Mouse (Mus musculus): ENCODE measurements around the gene Dusp22. TPM values are rescaled to one million over a fixed set of nuclear protein-coding genes. Genes with fewer than 3 reads are reported as not detected.

Dusp22 gene
- 14.7 and 16.6 TPM in 2 replicates for polyA plus RNA-seq (2015; fragmentation: Nextera tagmentation; extraction: Ambion mirVana)

- WGBS, result under 1% methylated on average over 74 of the region's 74 CpGs
- H3K27me3 ChIP-seq, result no peaks in the 10 kb centered on the region
These were observed at the start of gene Dusp22 for GRCm38 (mm10) chr13:30659613-30660505. TSS of gene Dusp22 (plus strand) at chr13:30659999.

GRCm38 (mm10) chr13:30612079-30612794, 47.6 kb upstream of the Dusp22 start:
- WGBS, result 89% methylated on average over 6 of the region's 6 CpGs
- no peaks in the 10 kb centered on the region for H3K27me3 ChIP-seq
- H3K4me3 ChIP-seq, result no peak overlapping the region
- ATAC-seq (replicated peaks), result no peak
- H3K36me3 ChIP-seq, result no peaks in the 10 kb centered on the region
- no peak overlapping the region for H3K9ac ChIP-seq (replicated peaks)
- H3K4me1 ChIP-seq, result no peaks in the 10 kb centered on the region
- no peak overlapping the region for H3K27ac ChIP-seq (replicated peaks)
- H3K4me2 ChIP-seq (replicated peaks), result no peak overlapping the region
- H3K9me3 ChIP-seq, result no peaks in the 10 kb centered on the region

More at GRCm38 (mm10) chr13:30659613-30660505, at the start of gene Dusp22:
- peak; percentile 95 for ATAC-seq (replicated peaks)
- Histone ChIP-seq H3K4me2 (replicated peaks) (peak within 1 kb of the TSS; percentile 66), H3K9ac (replicated peaks) (peak within 1 kb of the TSS; percentile 85), H3K4me1 (peaks cover 6% of the 10 kb centered on the region), H3K4me3 (peak within 1 kb of the TSS; percentile 83), H3K27ac (replicated peaks) (peak within 1 kb of the TSS; percentile 78), H3K36me3 (no peaks in the 10 kb centered on the region), H3K9me3 (no peaks in the 10 kb centered on the region)

- Histone ChIP-seq H3K4me2 (replicated peaks) (no peak overlapping the region), H3K36me3 (no peaks in the 10 kb centered on the region), H3K27me3 (no peaks in the 10 kb centered on the region), H3K9ac (replicated peaks) (no peak overlapping the region), H3K9me3 (no peaks in the 10 kb centered on the region), H3K4me1 (no peaks in the 10 kb centered on the region), H3K4me3 (no peak overlapping the region), H3K27ac (replicated peaks) (no peak overlapping the region)
- WGBS, result 64% methylated on average over 3 of the region's 3 CpGs
- ATAC-seq (replicated peaks), result no peak
These were observed 40.1 kb upstream of the Dusp22 start for GRCm38 (mm10) chr13:30619684-30620083.

- no peak for ATAC-seq (replicated peaks)
- H3K4me2 ChIP-seq (replicated peaks), result no peak overlapping the region
These were observed 31.4 kb upstream of the Dusp22 start for GRCm38 (mm10) chr13:30628195-30629048.

GRCm38 (mm10) chr13:30629794-30630410, 29.9 kb upstream of the Dusp22 start:
- H3K27ac ChIP-seq (replicated peaks), result no peak overlapping the region
- H3K9ac ChIP-seq (replicated peaks), result no peak overlapping the region
- no peak overlapping the region for H3K4me3 ChIP-seq
- no peak overlapping the region for H3K4me2 ChIP-seq (replicated peaks)
- ATAC-seq (replicated peaks), result no peak
- H3K9me3 ChIP-seq, result no peaks in the 10 kb centered on the region
- WGBS, result 89% methylated on average over 10 of the region's 10 CpGs
- no peaks in the 10 kb centered on the region for H3K36me3 ChIP-seq
- H3K27me3 ChIP-seq, result no peaks in the 10 kb centered on the region
- H3K4me1 ChIP-seq, result no peaks in the 10 kb centered on the region

More at GRCm38 (mm10) chr13:30628195-30629048, 31.4 kb upstream of the Dusp22 start:
- no peak overlapping the region for H3K4me3 ChIP-seq
- no peak overlapping the region for H3K9ac ChIP-seq (replicated peaks)
- no peaks in the 10 kb centered on the region for H3K36me3 ChIP-seq
- H3K27ac ChIP-seq (replicated peaks), result no peak overlapping the region
- WGBS, result 43% methylated on average over 8 of the region's 8 CpGs
- no peaks in the 10 kb centered on the region for H3K4me1 ChIP-seq
- H3K27me3 ChIP-seq, result no peaks in the 10 kb centered on the region
- no peaks in the 10 kb centered on the region for H3K9me3 ChIP-seq

- Histone ChIP-seq H3K9ac (replicated peaks) (no peak overlapping the region), H3K27ac (replicated peaks) (no peak overlapping the region), H3K9me3 (no peaks in the 10 kb centered on the region), H3K27me3 (no peaks in the 10 kb centered on the region), H3K4me2 (replicated peaks) (no peak overlapping the region), H3K36me3 (no peaks in the 10 kb centered on the region), H3K4me1 (no peaks in the 10 kb centered on the region), H3K4me3 (no peak overlapping the region)
- WGBS, result 74% methylated on average over 6 of the region's 6 CpGs
- ATAC-seq (replicated peaks), result no peak
These were observed 26.8 kb upstream of the Dusp22 start for GRCm38 (mm10) chr13:30632998-30633397.

GRCm38 (mm10) chr13:30636453-30636852, 23.3 kb upstream of the Dusp22 start:
- H3K36me3 ChIP-seq, result no peaks in the 10 kb centered on the region
- H3K4me3 ChIP-seq, result no peak overlapping the region
- H3K27ac ChIP-seq (replicated peaks), result no peak overlapping the region
- H3K27me3 ChIP-seq, result no peaks in the 10 kb centered on the region
- H3K4me2 ChIP-seq (replicated peaks), result no peak overlapping the region
- no peaks in the 10 kb centered on the region for H3K4me1 ChIP-seq
- ATAC-seq (replicated peaks), result no peak
- WGBS, result 93% methylated on average over 4 of the region's 4 CpGs
- H3K9me3 ChIP-seq, result no peaks in the 10 kb centered on the region
- no peak overlapping the region for H3K9ac ChIP-seq (replicated peaks)

DNA sequence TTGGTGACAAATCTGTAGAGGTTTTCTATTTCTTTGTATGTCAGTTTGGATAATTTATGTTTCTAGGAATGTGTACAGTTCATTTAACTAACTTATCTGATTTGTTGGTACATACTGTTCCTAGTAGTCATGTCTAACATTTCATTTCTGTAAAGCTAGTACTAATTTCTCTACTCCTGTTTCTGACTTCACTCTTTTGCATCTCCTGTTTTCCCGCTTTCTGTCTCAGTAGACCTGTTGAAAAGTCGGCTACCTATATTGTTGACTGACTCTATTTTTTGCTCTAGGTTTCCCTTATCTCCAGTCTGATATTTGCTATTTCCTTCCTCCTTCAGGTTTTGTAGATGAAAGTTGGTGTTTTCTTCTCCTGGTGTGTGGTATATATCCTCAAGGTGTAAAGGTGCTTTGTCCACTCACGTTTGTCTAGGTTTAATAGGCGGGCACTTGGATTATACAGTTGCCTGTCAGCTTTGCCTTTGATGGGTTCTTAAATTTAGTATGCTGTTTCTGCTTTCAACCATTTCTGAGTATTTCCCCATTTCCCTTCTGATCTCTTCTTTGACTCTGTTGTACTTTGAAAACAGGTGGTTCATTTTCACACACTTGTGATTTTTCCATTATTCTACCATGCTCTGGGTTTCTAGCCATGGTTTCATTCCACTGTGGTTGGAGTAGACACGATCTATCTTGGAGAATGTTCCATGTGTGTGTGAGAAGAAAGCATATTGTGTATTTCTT, 21.3 kb upstream of the Dusp22 start:
- WGBS, result 94% methylated on average over 5 of the region's 5 CpGs
- no peak for ATAC-seq (replicated peaks)
- H3K4me2 ChIP-seq (replicated peaks), result no peak overlapping the region

GRCm38 (mm10) chr13:30642053-30642452, 17.7 kb upstream of the Dusp22 start:
- Histone ChIP-seq H3K4me2 (replicated peaks) (no peak overlapping the region), H3K36me3 (no peaks in the 10 kb centered on the region), H3K27me3 (no peaks in the 10 kb centered on the region), H3K9ac (replicated peaks) (no peak overlapping the region), H3K9me3 (no peaks in the 10 kb centered on the region), H3K4me1 (no peaks in the 10 kb centered on the region), H3K4me3 (no peak overlapping the region), H3K27ac (replicated peaks) (no peak overlapping the region)
- 91% methylated on average over 4 of the region's 4 CpGs for WGBS
- no peak for ATAC-seq (replicated peaks)

More for the DNA sequence above, 21.3 kb upstream of the Dusp22 start:
- Histone ChIP-seq H3K27me3 (no peaks in the 10 kb centered on the region), H3K4me1 (no peaks in the 10 kb centered on the region), H3K27ac (replicated peaks) (no peak overlapping the region), H3K4me3 (no peak overlapping the region), H3K9me3 (no peaks in the 10 kb centered on the region), H3K36me3 (no peaks in the 10 kb centered on the region), H3K9ac (replicated peaks) (no peak overlapping the region)

- no peak for ATAC-seq (replicated peaks)
- H3K4me3 ChIP-seq, result no peak overlapping the region
- no peak overlapping the region for H3K4me2 ChIP-seq (replicated peaks)
- H3K9ac ChIP-seq (replicated peaks), result no peak overlapping the region
- H3K4me1 ChIP-seq, result no peaks in the 10 kb centered on the region
- no peaks in the 10 kb centered on the region for H3K36me3 ChIP-seq
- no peaks in the 10 kb centered on the region for H3K27me3 ChIP-seq
- no peaks in the 10 kb centered on the region for H3K9me3 ChIP-seq
- no peak overlapping the region for H3K27ac ChIP-seq (replicated peaks)
These were observed 11.3 kb upstream of the Dusp22 start for GRCm38 (mm10) chr13:30648461-30648860.

GRCm38 (mm10) chr13:30649197-30649596, 10.6 kb upstream of the Dusp22 start:
- H3K4me1 ChIP-seq, result no peaks in the 10 kb centered on the region
- H3K4me2 ChIP-seq (replicated peaks), result no peak overlapping the region
- H3K9ac ChIP-seq (replicated peaks), result no peak overlapping the region
- H3K27me3 ChIP-seq, result no peaks in the 10 kb centered on the region
- WGBS, result 93% methylated on average over 5 of the region's 5 CpGs
- H3K27ac ChIP-seq (replicated peaks), result no peak overlapping the region
- H3K9me3 ChIP-seq, result no peaks in the 10 kb centered on the region
- H3K36me3 ChIP-seq, result no peaks in the 10 kb centered on the region
- H3K4me3 ChIP-seq, result no peak overlapping the region
- ATAC-seq (replicated peaks), result no peak
